Mouse (Mus musculus) kidney, embryonic 16.5 days (tissue): ENCODE measurements around the gene Olfr78. TPM values are rescaled to one million over a fixed set of nuclear protein-coding genes. Genes with fewer than 3 reads are reported as not detected.

Experiments
- ATAC-seq: fragments of 200-750 bp; cut with Nextera tagmentation; 2 replicates; pipeline ENCODE4 v1.8.0; 2017; ENCODE audit warnings: moderate TSS enrichment; ENCODE audit not compliant: low FRiP score, low TSS enrichment
- H3K27ac ChIP-seq: fragments of 300-500 bp; sonication (generic); 2 replicates; pipeline ENCODE4 v1.5.1; 2014; ENCODE audit warnings: low read length
- H3K27me3 ChIP-seq: fragments of 300-500 bp; sonication (generic); 2 replicates; pipeline ENCODE4 v1.6.1; 2014; ENCODE audit warnings: low read length, control low read depth, mixed read lengths; ENCODE audit not compliant: insufficient read depth
- H3K36me3 ChIP-seq: fragments of 300-500 bp; sonication (generic); 2 replicates; pipeline ENCODE4 v1.6.1; 2014; ENCODE audit warnings: low read length, control low read depth, mixed read lengths; ENCODE audit not compliant: insufficient read depth
- H3K4me1 ChIP-seq: fragments of 300-500 bp; sonication (generic); 2 replicates; pipeline ENCODE4 v1.6.1; 2014; ENCODE audit warnings: low read length, control low read depth, mixed read lengths; ENCODE audit not compliant: insufficient read depth
- H3K4me2 ChIP-seq: fragments of 300-500 bp; sonication (generic); replicated peaks from 2 replicates; pipeline ENCODE4 v1.6.1; 2014; ENCODE audit warnings: low read depth, low read length
- H3K4me3 ChIP-seq: fragments of 300-500 bp; sonication (generic); 2 replicates; pipeline ENCODE4 v1.5.1; 2014; ENCODE audit warnings: mild to moderate bottlenecking, low read length
- H3K9ac ChIP-seq: fragments of 300-500 bp; sonication (generic); replicated peaks from 2 replicates; pipeline ENCODE4 v1.6.1; 2014; ENCODE audit warnings: low read length
- H3K9me3 ChIP-seq: fragments of 300-500 bp; sonication (generic); 2 replicates; pipeline ENCODE4 v1.6.1; 2016; ENCODE audit warnings: low read length, control low read depth
- WGBS: fragments of 180-500 bp; shearing (Covaris S2); extraction: QIAGEN DNeasy Blood & Tissue Kit; methylation state at CpG from one replicate; pipeline ENCODE4 v1.1.7; 2014; 5-methylcytosine and 5-hydroxymethylcytosine counted together
- polyA plus RNA-seq: library from polyadenylated mRNA; unstranded; fragments of >200 nt; fragmentation: Nextera tagmentation; extraction: Ambion mirVana; gene quantifications from 2 replicates; pipeline ENCODE4 v1.2.1, GENCODE M21; 2015

Olfr78 gene
- 0.58 and 0.89 TPM in 2 replicates for polyA plus RNA-seq

DNA sequence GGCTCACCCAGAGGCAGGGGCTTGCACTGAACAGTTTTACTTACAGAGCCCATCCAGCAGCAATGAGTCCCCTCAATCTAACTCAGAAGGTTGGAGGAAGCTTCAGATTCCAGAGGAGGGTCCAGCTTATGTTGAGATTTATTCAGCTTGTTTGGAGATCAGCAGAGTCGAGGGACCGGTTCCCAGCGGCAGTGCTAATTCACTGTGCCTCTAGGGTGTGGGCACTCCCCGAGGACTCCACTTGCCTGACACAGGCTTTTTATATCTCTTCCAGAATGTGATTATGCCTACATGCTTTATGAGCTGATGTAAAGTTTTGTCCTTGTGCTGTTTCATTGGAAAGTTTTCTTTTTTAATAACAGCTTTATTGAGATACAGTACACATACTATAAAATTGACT, at the start of gene Olfr78, which contains the start of gene Olfr560:
Gene Olfr78, minus strand, starts transcription at position 206 of the 400 bp plus-strand sequence.
Gene Olfr560, minus strand, starts transcription at position 101 of the 400 bp plus-strand sequence.
- Histone ChIP-seq H3K4me3 (no peak within 1 kb of the TSS), H3K36me3 (no peaks in the 10 kb centered on the region), H3K9me3 (no peaks in the 10 kb centered on the region), H3K4me1 (no peaks in the 10 kb centered on the region), H3K9ac (no peak within 1 kb of the TSS), H3K27ac (no peak within 1 kb of the TSS), H3K4me2 (no peak within 1 kb of the TSS), H3K27me3 (no peaks in the 10 kb centered on the region)
- 79% methylated on average over 4 of the region's 4 CpGs for WGBS
- no peak for ATAC-seq

DNA sequence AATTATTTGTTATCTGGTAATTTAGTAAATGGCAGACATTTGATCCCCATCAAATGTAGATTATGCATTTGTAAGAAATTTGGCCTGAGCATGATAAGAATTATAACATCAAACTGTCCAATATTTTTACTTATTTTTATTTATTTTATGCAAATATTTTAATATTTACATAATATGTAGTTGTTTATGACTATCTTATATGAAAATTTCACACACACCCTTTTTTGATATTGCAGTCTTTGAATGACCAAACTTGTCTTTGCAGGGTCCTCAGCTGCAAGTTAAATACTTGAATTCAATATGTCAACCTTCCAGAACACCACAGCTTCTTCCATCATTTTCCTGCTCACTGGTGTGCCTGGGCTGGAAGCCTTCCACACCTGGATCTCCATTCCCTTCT, 43.9 kb upstream of the Olfr78 start, which contains the start of gene Olfr564:
Gene Olfr564, plus strand, starts transcription at position 301 of the 400 bp plus-strand sequence.
- H3K9ac ChIP-seq: no peak within 1 kb of the TSS
- H3K4me3 ChIP-seq: no peak within 1 kb of the TSS
- H3K4me2 ChIP-seq: no peak within 1 kb of the TSS
- H3K27me3 ChIP-seq: no peaks in the 10 kb centered on the region
- H3K27ac ChIP-seq: no peak within 1 kb of the TSS
- no peak for ATAC-seq
- no peaks in the 10 kb centered on the region for H3K4me1 ChIP-seq
- no peaks in the 10 kb centered on the region for H3K36me3 ChIP-seq
- H3K9me3 ChIP-seq: no peaks in the 10 kb centered on the region

DNA sequence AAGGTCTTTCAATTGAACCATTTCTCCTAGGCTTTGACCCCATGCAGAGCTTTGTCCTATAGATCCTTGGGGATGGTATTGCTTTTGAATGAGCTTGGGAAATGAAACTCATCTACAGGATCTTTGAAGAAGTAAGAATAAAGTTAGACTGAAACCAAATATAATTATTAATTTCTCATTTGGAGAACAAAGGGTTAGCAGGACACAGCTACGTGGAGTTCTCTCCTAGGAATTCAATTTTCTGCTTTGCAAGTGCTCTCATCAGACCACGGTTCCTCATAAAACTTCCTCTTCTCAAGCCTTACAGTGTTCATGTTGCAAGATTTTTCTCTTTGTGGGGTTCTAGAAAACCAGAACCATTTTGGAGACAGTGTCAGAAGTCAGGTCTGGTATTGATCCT, 11.7 kb upstream of the Olfr78 start, which contains the start of gene Olfr561:
Gene Olfr561, plus strand, starts transcription at position 301 of the 400 bp plus-strand sequence.
- H3K9me3 ChIP-seq: no peaks in the 10 kb centered on the region
- no peaks in the 10 kb centered on the region for H3K4me1 ChIP-seq
- no peak for ATAC-seq
- WGBS: 83% methylated on average over 2 of the region's 2 CpGs
- H3K4me3 ChIP-seq: no peak within 1 kb of the TSS
- H3K4me2 ChIP-seq: no peak within 1 kb of the TSS
- H3K27me3 ChIP-seq: no peaks in the 10 kb centered on the region
- no peaks in the 10 kb centered on the region for H3K36me3 ChIP-seq
- H3K27ac ChIP-seq: no peak within 1 kb of the TSS
- no peak within 1 kb of the TSS for H3K9ac ChIP-seq

DNA sequence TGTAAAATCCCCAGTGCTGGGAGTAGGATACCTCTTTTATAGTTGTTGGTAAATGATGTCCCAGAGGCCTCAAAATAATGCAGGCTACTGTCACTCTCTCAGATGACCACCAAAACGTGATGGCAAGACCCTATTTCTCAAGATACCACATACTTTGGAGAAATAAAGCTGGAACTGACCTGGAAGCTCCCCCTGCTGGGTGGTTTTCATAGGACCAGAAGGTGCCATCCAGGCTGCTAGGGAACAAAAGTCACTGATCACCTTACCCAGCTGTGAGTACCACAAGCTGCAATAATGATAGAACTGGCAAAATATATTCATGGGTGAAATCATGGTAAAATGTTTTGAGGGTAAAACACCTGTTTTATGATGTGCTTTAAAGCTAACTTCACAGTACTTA, 7.2 kb downstream of the Olfr78 start:
- no peak overlapping the region for H3K9ac ChIP-seq
- no peak overlapping the region for H3K4me2 ChIP-seq

DNA sequence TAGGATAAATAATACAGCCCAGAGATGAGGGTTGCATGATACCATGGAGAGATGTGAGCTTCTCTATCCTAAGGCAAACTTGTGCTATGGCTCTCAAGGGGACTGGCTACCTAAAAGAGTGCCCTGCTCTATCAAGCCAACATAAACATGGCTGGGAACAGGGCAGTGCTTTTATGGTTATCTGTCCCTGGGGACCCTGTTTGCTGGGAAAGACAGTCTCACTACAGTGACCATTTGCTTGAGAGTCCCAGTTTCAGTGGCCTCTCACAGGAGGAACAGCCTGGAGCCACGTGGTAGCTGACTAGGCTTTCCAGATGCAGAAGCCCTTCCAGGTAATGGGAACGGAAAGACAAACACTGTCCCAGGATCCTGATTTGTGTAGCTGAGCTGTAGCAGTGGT, 21.6 kb downstream of the Olfr78 start:
- Histone ChIP-seq H3K27me3 (no peaks in the 10 kb centered on the region), H3K4me2 (no peak overlapping the region), H3K4me3 (no peak overlapping the region), H3K9ac (no peak overlapping the region), H3K36me3 (no peaks in the 10 kb centered on the region), H3K4me1 (no peaks in the 10 kb centered on the region), H3K9me3 (no peaks in the 10 kb centered on the region), H3K27ac (no peak overlapping the region)
- ATAC-seq: no peak
- WGBS: 17% methylated on average over 2 of the region's 2 CpGs

More for the DNA sequence above, 7.2 kb downstream of the Olfr78 start:
- Histone ChIP-seq H3K4me3 (no peak overlapping the region), H3K27ac (no peak overlapping the region), H3K9me3 (no peaks in the 10 kb centered on the region), H3K4me1 (no peaks in the 10 kb centered on the region), H3K27me3 (no peaks in the 10 kb centered on the region), H3K36me3 (no peaks in the 10 kb centered on the region)
- WGBS: 8% methylated on average over 1 of the region's 1 CpGs
- ATAC-seq: no peak

DNA sequence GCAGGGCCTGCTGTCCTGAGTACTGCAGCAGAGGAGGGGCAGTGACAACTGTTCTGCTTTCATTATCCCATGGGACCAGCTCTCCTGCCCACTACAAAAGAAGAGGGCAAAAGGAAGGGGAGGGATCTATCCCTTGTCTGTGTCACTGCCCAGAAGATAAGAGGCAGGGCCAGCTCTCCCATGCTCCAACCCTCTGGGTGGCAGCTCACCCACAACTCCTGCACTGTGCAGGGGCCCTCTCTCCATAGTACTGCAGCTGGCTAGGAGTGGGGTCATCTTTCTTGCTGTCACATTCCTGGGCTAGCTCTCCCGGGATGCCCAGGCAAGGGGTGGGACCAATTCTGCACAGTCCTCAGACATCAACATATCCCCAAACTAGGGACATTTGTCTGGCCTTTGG, 25.5 kb downstream of the Olfr78 start:
- H3K4me3 ChIP-seq: no peak overlapping the region
- H3K4me1 ChIP-seq: no peaks in the 10 kb centered on the region
- no peaks in the 10 kb centered on the region for H3K36me3 ChIP-seq
- 22% methylated on average over 1 of the region's 1 CpGs for WGBS
- H3K4me2 ChIP-seq: no peak overlapping the region
- no peaks in the 10 kb centered on the region for H3K9me3 ChIP-seq
- H3K27me3 ChIP-seq: no peaks in the 10 kb centered on the region
- no peak overlapping the region for H3K27ac ChIP-seq
- ATAC-seq: peak; percentile 31; the same call in 1 of the 2 replicates
- H3K9ac ChIP-seq: no peak overlapping the region

DNA sequence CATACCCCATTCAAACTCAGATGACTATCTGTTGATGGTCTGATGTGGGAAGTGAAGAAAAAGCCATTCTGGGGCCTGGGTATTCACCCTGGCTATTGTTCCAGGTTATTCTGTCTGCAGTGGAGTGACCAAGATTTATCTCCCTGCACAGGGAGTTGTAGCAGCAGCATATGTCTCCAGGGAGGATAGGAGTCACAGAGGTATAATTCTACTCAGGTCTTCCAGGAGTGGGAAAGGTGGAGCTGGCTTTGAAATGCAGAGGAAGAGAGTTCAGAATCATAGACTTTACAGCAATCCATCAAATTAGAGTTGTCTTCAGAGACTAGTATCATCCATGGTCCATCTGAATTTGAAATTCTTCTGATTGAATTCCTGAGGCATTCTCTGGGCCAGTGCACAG, 31.9 kb downstream of the Olfr78 start, which contains the start of gene Olfr559:
Gene Olfr559, minus strand, starts transcription at position 101 of the 400 bp plus-strand sequence.
- no peak within 1 kb of the TSS for H3K9ac ChIP-seq
- H3K4me1 ChIP-seq: no peaks in the 10 kb centered on the region
- H3K4me3 ChIP-seq: no peak within 1 kb of the TSS
- ATAC-seq: no peak
- H3K36me3 ChIP-seq: no peaks in the 10 kb centered on the region
- no peak within 1 kb of the TSS for H3K27ac ChIP-seq
- H3K27me3 ChIP-seq: no peaks in the 10 kb centered on the region
- H3K4me2 ChIP-seq: no peak within 1 kb of the TSS
- no peaks in the 10 kb centered on the region for H3K9me3 ChIP-seq

DNA sequence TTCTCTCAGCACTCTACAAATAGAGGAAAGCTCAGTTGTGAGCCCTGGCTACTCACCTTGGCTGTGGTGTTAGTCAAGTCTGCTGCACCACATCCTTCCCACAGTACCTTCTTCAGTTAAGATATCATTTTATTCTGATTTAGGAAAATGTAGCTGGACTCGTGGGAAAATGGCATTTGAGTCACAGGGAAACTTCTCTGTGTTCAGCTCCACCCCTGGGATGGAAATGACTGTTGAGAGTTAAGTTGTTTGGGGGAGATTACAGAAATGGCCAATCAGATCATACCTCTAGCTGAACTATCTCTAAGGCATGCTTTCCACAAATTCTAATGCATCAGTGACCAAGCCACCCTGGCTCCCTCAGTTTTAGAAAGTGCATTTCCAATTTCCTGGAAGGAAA, 40.3 kb downstream of the Olfr78 start, which contains the start of gene Olfr33:
Gene Olfr33, minus strand, starts transcription at position 101 of the 400 bp plus-strand sequence.
- 25% methylated on average over 1 of the region's 1 CpGs for WGBS
- Histone ChIP-seq H3K4me2 (no peak within 1 kb of the TSS), H3K9me3 (no peaks in the 10 kb centered on the region), H3K27ac (no peak within 1 kb of the TSS), H3K9ac (no peak within 1 kb of the TSS), H3K36me3 (no peaks in the 10 kb centered on the region), H3K27me3 (no peaks in the 10 kb centered on the region), H3K4me3 (no peak within 1 kb of the TSS), H3K4me1 (no peaks in the 10 kb centered on the region)
- no peak for ATAC-seq

DNA sequence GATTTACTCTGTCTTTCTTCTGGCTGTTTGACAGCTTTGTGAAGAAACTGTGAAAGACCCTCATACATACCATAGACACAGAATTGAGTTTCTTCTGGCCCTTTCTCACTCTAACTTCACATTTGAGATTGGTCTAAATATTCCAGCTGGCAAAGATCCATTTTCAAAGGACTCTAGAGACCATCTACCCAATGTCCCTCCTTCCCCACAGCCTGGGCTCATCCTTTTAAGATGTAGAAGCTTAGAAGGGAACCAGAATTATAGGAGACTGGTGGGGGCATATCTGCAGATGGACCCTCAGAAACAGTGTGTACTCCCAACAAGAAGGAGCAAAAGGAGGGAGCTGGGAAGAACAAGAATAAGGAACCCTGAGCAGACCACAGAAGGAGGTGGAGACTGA, 57.4 kb downstream of the Olfr78 start, which contains the start of gene Olfr558:
Gene Olfr558, plus strand, starts transcription at position 301 of the 400 bp plus-strand sequence.
- no peak within 1 kb of the TSS for H3K4me2 ChIP-seq
- no peak within 1 kb of the TSS for H3K27ac ChIP-seq
- no peaks in the 10 kb centered on the region for H3K4me1 ChIP-seq
- no peaks in the 10 kb centered on the region for H3K36me3 ChIP-seq
- no peak within 1 kb of the TSS for H3K9ac ChIP-seq
- no peak within 1 kb of the TSS for H3K4me3 ChIP-seq
- ATAC-seq: no peak
- no peaks in the 10 kb centered on the region for H3K27me3 ChIP-seq
- no peaks in the 10 kb centered on the region for H3K9me3 ChIP-seq

DNA sequence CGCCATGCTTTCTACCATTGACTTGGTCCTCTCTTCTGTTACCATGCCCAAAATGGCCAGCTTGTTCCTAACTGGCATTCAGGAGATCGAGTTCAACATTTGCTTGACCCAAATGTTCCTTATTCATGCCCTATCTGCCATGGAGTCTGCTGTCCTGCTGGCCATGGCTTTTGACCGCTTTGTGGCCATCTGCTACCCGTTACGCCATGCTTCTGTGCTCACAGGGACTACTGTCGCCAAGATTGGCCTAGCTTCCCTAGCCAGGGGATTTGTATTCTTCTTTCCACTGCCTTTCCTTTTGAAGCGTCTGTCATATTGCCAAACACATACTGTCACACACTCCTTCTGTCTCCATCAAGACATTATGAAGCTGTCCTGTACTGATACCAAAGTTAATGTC, 60.8 kb downstream of the Olfr78 start:
- no peak overlapping the region for H3K4me3 ChIP-seq
- H3K9me3 ChIP-seq: no peaks in the 10 kb centered on the region
- no peak for ATAC-seq
- H3K36me3 ChIP-seq: no peaks in the 10 kb centered on the region
- no peaks in the 10 kb centered on the region for H3K27me3 ChIP-seq
- H3K4me1 ChIP-seq: no peaks in the 10 kb centered on the region
- WGBS: 89% methylated on average over 7 of the region's 7 CpGs
- H3K9ac ChIP-seq: no peak overlapping the region
- H3K4me2 ChIP-seq: no peak overlapping the region
- H3K27ac ChIP-seq: no peak overlapping the region
